Mouse (Mus musculus) right cerebral cortex, adult 2 months (tissue): ENCODE data around the gene Exoc7.

Experiments used
- DNase-seq, 2 experiments: peaks; one replicate each; pipeline ENCODE4 v3.0.0; 2021 to 2022; ENCODE audit warnings: low spot score in 2 of 2

The Exoc7 gene

DNA sequence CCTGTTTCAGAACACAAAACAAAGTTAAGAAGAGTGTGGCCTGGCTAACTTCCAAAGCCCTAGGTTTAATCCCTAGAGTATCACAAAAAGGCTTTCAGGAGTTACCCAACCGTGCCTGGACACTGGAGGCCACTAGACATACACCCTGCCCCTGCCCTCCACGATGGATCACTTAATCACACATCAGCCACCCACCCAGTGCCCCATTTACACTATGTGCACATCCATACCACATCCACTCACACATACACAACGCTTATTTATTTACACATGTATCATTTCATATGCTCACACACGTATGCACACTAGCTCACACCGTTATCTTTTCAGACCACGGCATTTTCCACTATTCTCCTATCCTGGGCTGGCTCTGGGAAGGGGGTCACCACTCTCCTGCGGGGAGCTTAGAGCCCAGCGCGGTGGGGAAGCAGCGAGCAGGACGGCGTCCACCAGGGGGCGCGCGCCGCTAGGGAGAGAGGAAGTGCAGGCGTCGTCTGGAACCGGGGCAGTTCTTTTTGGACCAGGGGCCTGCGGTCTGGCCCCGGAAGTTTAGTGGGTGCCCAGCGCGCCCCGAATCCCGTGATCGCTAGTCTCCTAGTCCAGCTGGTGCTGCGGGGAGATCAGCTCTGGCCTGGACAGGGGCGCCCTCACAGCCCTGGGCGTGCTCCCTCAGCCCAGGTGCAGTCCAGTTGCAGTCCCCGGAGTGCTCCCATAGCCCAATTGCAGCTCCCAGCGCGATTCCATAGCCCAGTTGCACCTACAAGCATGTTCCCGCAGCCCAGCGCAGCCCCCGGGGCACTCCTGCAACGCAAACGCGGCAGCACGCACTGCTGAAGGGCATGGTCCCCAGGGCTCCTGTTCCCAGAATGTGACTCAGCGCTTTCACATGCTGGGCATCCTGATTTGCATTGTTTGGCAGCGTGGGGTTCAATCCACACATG, 12.0 kb upstream of the Exoc7 start:
- DNase-seq: peak; percentile 81 to 84

GRCm38 (mm10) chr11:116312359-116312758, 5.3 kb upstream of the Exoc7 start:
- DNase-seq: no peak

GRCm38 (mm10) chr11:116311169-116311568, 4.1 kb upstream of the Exoc7 start:
- peak in 1 of 2 experiments; percentile 33 for DNase-seq

DNA sequence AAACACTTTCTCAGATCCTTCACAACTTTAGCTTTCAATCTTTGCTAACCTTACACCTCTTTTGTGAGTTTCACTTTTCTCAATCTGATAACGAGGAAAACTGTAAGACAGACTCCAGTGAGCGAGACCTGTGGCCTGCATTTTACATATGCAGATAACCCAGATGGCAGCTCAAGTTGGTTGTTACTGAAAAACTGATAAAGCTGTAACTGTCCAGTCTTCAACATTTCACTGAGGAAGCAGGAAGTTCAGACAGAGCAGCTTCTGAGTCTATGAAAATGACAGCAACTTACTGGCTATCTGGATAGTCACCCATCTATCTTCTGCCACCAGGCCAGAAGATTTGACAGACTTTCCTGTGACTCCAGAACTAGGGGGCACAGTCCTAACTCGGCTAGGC, 2.6 kb upstream of the Exoc7 start:
- DNase-seq: no peak

GRCm38 (mm10) chr11:116307762-116308531, 914 bp upstream of the Exoc7 start:
- no peak for DNase-seq

- DNase-seq: peak; percentile 86 to 90
Measured at GRCm38 (mm10) chr11:116306126-116306982, 679 bp downstream of the Exoc7 start.

DNA sequence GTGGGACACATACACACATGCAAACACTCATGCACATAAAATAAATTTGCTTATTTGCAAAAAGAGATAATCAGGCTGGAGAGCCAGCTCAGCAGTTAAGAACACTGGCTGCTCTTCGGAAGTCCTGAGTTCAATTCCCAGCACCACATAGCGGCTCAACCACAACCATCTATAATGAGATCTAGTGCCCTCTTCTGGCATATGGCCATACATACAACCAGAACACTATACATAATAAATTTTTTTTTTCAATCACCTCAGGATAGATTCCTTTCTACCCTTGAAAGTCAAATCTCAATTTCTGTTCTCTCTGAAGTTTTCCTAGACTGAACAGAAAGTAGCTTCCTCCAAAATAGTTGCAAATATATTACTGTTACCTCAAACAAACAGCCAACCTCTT, 1.6 kb downstream of the Exoc7 start:
- no peak for DNase-seq

DNA sequence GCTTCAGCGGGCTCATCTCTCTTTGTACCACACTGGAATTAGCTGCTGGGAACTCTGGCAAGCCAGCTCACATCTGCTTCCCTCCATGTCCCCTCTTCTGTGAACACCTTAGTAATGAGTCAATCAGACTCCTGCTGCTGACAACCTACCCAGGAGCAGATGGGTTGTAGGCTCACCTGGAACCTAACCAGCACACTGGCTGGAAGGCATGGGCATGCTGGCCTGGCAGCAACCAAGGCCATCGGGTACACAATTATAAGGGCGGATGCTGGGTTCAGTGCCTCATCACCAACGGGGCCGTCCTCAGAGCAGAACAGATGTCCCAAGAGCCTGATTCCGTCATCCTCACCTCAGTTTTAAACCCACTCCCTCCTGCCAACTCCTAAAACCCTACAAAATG, 8.4 kb downstream of the Exoc7 start:
- no peak for DNase-seq

- no peak for DNase-seq
Measured at GRCm38 (mm10) chr11:116298221-116298620, 8.8 kb downstream of the Exoc7 start.

- no peak for DNase-seq
Measured at GRCm38 (mm10) chr11:116297017-116297416, 10.0 kb downstream of the Exoc7 start.

- no peak for DNase-seq
Measured at GRCm38 (mm10) chr11:116296191-116296734, 10.8 kb downstream of the Exoc7 start.

GRCm38 (mm10) chr11:116294319-116294718, 12.7 kb downstream of the Exoc7 start:
- peak in 1 of 2 experiments; percentile 52 for DNase-seq

DNA sequence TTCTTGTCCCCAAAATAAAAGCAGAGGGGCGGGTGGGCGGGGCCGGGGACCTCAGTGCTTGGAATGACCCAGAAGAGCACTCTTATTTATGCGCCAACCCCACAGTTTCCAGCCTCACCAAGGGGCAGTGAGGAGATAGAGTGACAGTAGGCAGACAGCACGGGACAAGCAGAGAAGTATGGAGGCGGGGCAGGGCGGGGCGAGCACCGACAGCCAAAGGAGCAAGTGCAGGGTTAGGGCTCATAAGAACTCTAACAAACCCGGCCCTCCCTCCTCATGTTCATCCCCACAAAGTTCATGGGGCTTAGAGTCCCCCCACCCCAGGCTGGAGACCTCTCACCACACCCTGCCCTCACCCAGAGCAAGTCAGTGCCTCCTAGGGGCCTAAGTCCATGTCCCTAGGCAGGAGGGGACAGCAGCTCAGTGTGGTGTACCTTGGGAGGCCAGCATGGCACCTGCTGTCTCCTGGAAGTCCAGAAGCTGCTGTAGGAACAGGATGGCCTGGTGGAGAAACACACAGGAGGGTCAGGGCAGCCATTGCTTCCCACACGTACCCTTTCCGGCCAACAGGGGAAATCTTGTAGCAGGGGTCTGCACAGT, 13.4 kb downstream of the Exoc7 start:
- DNase-seq: no peak

DNA sequence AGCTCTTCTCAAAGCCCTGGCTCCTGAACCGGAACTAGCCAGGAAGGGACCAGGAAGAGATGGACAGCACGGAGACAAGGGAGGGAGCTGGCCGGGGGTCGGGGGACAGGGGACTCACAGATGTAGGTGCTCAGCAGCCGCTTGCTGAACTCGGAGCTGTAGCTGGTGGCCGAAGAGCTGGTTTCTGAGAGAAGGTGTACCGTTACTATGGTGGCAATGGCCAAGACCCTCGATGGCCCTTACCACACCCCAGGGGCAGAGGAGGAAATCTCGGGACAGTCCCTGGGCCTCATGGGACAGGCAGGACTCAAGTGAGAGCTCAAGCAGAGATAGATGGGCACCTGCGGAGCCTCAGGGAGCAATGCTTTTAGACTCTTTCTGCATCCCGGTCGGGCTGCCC, 14.6 kb downstream of the Exoc7 start:
- no peak for DNase-seq

DNA sequence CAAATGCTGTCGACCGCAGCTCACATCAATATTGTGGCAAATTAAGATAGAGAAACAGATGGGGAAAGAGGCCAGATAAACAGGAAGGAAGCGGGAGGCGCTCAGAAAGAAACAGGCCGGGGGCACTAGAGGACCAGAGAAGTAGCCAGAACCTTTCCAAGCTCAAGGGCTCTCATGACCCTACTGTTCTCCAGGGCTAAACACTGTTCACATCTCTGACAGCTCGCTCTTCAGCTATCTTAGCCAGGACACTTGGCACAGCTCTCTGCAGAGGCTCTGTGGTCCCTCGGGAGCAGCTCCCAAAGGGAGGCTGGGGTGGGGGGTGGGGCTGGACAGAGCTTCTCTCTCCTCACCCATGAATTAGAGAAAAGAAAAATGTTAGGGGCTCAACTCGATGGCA, 16.5 kb downstream of the Exoc7 start:
- no peak for DNase-seq

GRCm38 (mm10) chr11:116287351-116287750, 19.7 kb downstream of the Exoc7 start:
- DNase-seq: no peak

DNA sequence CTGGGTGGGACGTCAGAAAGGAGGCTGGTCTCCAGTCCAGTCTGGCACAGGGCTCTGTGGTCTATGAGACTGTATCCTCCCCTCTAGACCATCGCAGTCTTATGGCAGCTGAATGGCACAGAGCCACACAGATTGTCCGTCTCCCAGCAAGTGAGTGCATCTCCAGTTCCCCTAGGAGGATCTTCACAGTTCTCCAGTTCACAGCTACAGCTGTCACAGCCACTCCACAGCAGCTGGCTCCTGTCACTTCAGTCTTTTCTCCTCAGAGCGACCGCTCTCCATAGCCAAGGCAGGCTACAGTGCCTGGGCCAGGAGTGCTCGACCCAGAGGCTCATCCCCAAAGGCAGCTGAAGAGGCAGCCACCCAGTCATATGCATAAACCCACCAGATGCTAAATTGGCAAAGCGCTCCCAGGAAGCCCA, 21.3 kb downstream of the Exoc7 start:
- DNase-seq: no peak

GRCm38 (mm10) chr11:116283982-116284381, 23.1 kb downstream of the Exoc7 start:
- DNase-seq: no peak

DNA sequence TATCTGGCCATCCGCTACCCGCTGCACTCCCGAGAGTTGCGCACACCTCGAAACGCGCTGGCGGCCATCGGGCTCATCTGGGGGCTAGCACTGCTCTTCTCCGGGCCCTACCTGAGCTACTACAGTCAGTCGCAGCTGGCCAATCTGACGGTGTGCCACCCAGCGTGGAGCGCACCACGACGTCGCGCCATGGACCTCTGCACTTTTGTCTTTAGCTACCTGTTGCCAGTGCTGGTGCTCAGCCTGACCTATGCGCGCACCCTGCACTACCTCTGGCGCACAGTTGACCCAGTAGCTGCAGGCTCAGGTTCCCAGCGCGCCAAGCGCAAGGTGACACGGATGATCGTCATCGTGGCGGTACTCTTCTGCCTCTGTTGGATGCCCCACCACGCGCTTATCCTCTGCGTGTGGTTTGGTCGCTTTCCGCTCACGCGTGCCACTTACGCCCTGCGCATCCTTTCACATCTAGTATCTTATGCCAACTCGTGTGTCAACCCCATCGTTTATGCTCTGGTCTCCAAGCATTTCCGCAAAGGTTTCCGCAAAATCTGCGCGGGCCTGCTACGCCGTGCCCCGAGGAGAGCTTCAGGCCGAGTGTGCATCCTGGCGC, 24.0 kb downstream of the Exoc7 start:
- DNase-seq: no peak

GRCm38 (mm10) chr11:116282089-116282488, 24.9 kb downstream of the Exoc7 start:
- no peak for DNase-seq

DNA sequence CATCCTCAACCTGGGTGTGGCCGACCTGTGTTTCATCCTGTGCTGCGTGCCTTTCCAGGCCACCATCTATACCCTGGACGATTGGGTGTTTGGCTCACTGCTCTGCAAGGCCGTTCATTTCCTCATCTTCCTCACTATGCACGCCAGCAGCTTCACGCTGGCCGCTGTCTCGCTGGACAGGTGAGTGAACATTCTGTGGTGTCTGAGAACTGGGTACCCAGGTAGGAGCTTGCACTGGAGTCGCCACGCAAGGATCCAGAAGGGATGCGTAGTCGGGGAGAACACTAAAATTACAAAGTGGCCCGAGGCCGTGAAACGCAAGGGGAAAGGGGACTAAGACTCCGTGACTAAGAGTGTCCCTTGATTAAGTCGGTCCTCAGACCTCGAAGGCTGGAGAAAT, 25.4 kb downstream of the Exoc7 start:
- DNase-seq: no peak
